Comparison of ENCODE assay signal across 7 mouse cellular contexts in the genomic region with DNA sequence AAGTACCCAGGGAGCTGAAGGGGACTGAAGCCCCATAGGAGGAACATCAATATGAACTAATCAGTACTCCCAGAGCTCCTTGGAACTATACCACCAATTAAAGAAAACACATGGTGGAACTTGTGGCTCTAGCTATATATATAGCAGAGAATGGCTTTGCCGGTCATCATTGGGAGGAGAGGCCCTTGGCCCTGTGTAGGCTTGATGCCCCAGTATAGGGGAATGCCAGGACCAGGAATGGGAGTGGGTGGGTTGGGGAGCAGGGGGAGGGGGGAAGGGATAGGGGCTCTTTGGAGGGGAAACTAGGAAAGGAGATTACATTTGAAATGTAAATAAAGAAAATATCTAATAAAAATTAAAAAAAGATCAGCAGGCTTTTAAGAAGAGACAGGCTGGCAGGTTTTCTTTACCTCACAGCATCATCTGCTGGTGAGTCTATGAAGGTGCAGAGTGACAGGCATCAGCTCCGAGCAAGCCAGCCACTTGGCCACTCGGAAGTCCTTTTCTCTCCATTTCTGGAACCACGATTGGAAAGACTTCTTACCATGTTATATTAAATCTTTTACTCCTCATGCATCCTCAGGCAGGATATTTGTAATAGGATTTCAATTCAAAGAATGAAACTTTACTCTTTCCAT. TPM values are rescaled to one million over a fixed set of nuclear protein-coding genes. Genes with fewer than 3 reads are reported as not detected.
DNase-seq lines count a peak whose midpoint lies in the region; ATAC-seq and TF ChIP-seq lines count a peak whose summit lies in the region.
"Not testable (repeated sequence)": the region's sequence is repeated elsewhere in the genome, so short reads cannot be mapped to it uniquely, and the experiment has no call there.

No protein-coding gene starts in this region.

- peak; percentile 75; the same call in 1 of the 2 replicates for ATAC-seq in forebrain, embryonic 14.5 days
- peak; percentile 55; the same call in 1 of the 2 replicates for ATAC-seq in hindbrain, embryonic 14.5 days (ENCODE audit: low FRiP score)

- H3K9me3 ChIP-seq in forebrain, embryonic 14.5 days (replicated peaks; ENCODE audit: control insufficient read depth, low read length); hindbrain, embryonic 14.5 days (ENCODE audit: control insufficient read depth, low read length): not testable (repeated sequence)

- not testable (repeated sequence) for H3K9ac ChIP-seq in forebrain, embryonic 14.5 days (ENCODE audit: low read length); hindbrain, embryonic 14.5 days

- not testable (repeated sequence) for H3K4me2 ChIP-seq in forebrain, embryonic 14.5 days (ENCODE audit: low read length); hindbrain, embryonic 14.5 days (replicated peaks)

- peak; percentile 85 for TF ChIP-seq CTCF in left cerebral cortex, adult 2 months (IDR thresholded peaks at IDR 0.05)

- not testable (repeated sequence) for H3K27me3 ChIP-seq in forebrain, embryonic 14.5 days (replicated peaks; ENCODE audit: control insufficient read depth, insufficient read depth, low read length); hindbrain, embryonic 14.5 days (ENCODE audit: control insufficient read depth, insufficient read depth, low read length)

- 46% methylated on average over 4 of the region's 4 CpGs for WGBS in forebrain, embryonic 14.5 days
- WGBS in hindbrain, embryonic 14.5 days, result 49% methylated on average over 4 of the region's 4 CpGs

- not testable (repeated sequence) for H3K4me3 ChIP-seq in forebrain, embryonic 14.5 days (ENCODE audit: low read depth, low read length); hindbrain, embryonic 14.5 days (replicated peaks; ENCODE audit: low read length); left cerebral cortex, adult 2 months

- H3K36me3 ChIP-seq in forebrain, embryonic 14.5 days (ENCODE audit: control insufficient read depth, insufficient read depth, low read length); hindbrain, embryonic 14.5 days (replicated peaks; ENCODE audit: control insufficient read depth, insufficient read depth): not testable (repeated sequence)

- intact Hi-C loops in left cerebral cortex, adult 2 months (cut with DNase I), result not testable (repeated sequence)

- DNase-seq in NIH3T3 (ENCODE audit: low read depth), result peak; percentile 75
- peak; percentile 50 to 62 for DNase-seq in cerebellum, postnatal 10 days
- DNase-seq in forebrain, embryonic 14.5 days (ENCODE audit: low spot score), result peak; percentile 64
- DNase-seq in hindbrain, embryonic 14.5 days (ENCODE audit: low spot score), result peak; percentile 67
- DNase-seq in left cerebral cortex, adult 2 months (ENCODE audit: extremely low spot score in 1 of 2, low spot score in 2 of 2), result not testable (repeated sequence)
- DNase-seq in mesoderm, embryonic 11.5 days (ENCODE audit: low read depth, low spot score), result peak; percentile 24
- DNase-seq in retina, embryonic 14.5 days (ENCODE audit: low spot score), result peak; percentile 55

- not testable (repeated sequence) for H3K4me1 ChIP-seq in forebrain, embryonic 14.5 days (ENCODE audit: control insufficient read depth, insufficient read depth, low read length); hindbrain, embryonic 14.5 days (replicated peaks; ENCODE audit: control insufficient read depth, insufficient read depth, low read length)

- not testable (repeated sequence) for H3K27ac ChIP-seq in forebrain, embryonic 14.5 days (ENCODE audit: low read depth, low read length); hindbrain, embryonic 14.5 days; left cerebral cortex, adult 2 months

RNA-seq across cellular contexts. Expression of a gene that starts 16.6 kb away (rescaled TPM):
- polyA plus RNA-seq in forebrain, embryonic 14.5 days (2014; fragmentation: Nextera tagmentation; extraction: Ambion mirVana), result 12.9 and 14.0 TPM in 2 replicates
- polyA plus RNA-seq in hindbrain, embryonic 14.5 days (2014; fragmentation: Nextera tagmentation; extraction: Ambion mirVana), result 2.1 and 3.6 TPM in 2 replicates
- total RNA-seq in left cerebral cortex, adult 2 months (2021), result under 1 TPM; 0.41 to 0.47 TPM
